8 mouse cellular contexts compared by ENCODE assay signal in genomic region chr7:19172874-19173273, GRCm38 (mm10). TPM values are rescaled to one million over a fixed set of nuclear protein-coding genes. Genes with fewer than 3 reads are reported as not detected.
DNase-seq lines count a peak whose midpoint lies in the region; ATAC-seq and TF ChIP-seq lines count a peak whose summit lies in the region.

No protein-coding gene starts in this region.

- no peaks in the 10 kb centered on the region for H3K27me3 ChIP-seq in hindbrain, postnatal 0 days (ENCODE audit: insufficient read depth, low read length)

- TF ChIP-seq CTCF in hindbrain, postnatal 0 days (IDR thresholded peaks at IDR 0.05; ENCODE audit: low read depth): peak; percentile 87

- intact Hi-C loops in left cerebral cortex, postnatal 14 days (cut with DNase I): loop anchor here (1.0 kb wide), 1 partner anchor 16 kb away; no protein-coding TSS in a partner anchor

- no peaks in the 10 kb centered on the region for H3K36me3 ChIP-seq in hindbrain, postnatal 0 days (ENCODE audit: insufficient read depth, low read length)

- 3% methylated on average over 17 of the region's 17 CpGs for WGBS in hindbrain, postnatal 0 days

- H3K27ac ChIP-seq in hindbrain, postnatal 0 days: no peak overlapping the region

- no peaks in the 10 kb centered on the region for H3K9me3 ChIP-seq in hindbrain, postnatal 0 days (ENCODE audit: low read length)

- peak overlapping the region; percentile 13; the same call in 1 of the 2 replicates for H3K4me3 ChIP-seq in hindbrain, postnatal 0 days (ENCODE audit: low read length)

- H3K9ac ChIP-seq in hindbrain, postnatal 0 days (replicated peaks; ENCODE audit: low read length): no peak overlapping the region

- DNase-seq in ZHBTc4 (ENCODE audit: low read depth, low spot score): peak; percentile 90
- peak; percentile 91 for DNase-seq in gastrocnemius, postnatal 10 days
- peak; percentile 91 for DNase-seq in hindbrain, postnatal 0 days (ENCODE audit: low spot score)
- DNase-seq in left cerebral cortex, postnatal 14 days (ENCODE audit: low spot score in 2 of 2): peak; percentile 85 to 90
- DNase-seq in right cerebral cortex, postnatal 10 days (ENCODE audit: low spot score in 2 of 2): peak; percentile 89 to 94

- peak overlapping the region; percentile 52 for H3K4me2 ChIP-seq in hindbrain, postnatal 0 days (ENCODE audit: low read depth, low read length)

- no peaks in the 10 kb centered on the region for H3K4me1 ChIP-seq in hindbrain, postnatal 0 days (ENCODE audit: insufficient read depth, low read length)

- peak; percentile 88 for ATAC-seq in common myeloid progenitor, adult 5-6 weeks (replicated peaks; ENCODE audit: low read depth, poor library complexity, severe bottlenecking)
- ATAC-seq in hindbrain, postnatal 0 days: 0 out of 2 replicates have a peak, but pooled peaks have one; percentile 9
- peak; percentile 84 for ATAC-seq in megakaryocyte progenitor cell, adult 5-6 weeks (replicated peaks; ENCODE audit: poor library complexity)
- ATAC-seq in activated CD4-positive, CD25-positive, alpha-beta regulatory T cell, adult 4 months: no peak

RNA-seq across cellular contexts. Expression of gene Eml2, which starts 3.3 kb away (rescaled TPM):
- total RNA-seq in common myeloid progenitor, adult 5-6 weeks (2017): 10.6 and 15.9 TPM in 2 replicates
- 10 to 100 TPM; 14.9 to 17.6 TPM for total RNA-seq in gastrocnemius, postnatal 10 days (2021)
- total RNA-seq in hindbrain, postnatal 0 days (2014; rRNA removed): 88.2 and 103 TPM in 2 replicates
- polyA plus RNA-seq in hindbrain, postnatal 0 days (2015; fragmentation: Nextera tagmentation; extraction: Ambion mirVana): 15.0 and 18.9 TPM in 2 replicates
- 100 to 1,000 TPM; 167 to 183 TPM for total RNA-seq in left cerebral cortex, postnatal 14 days (2021)
- total RNA-seq in megakaryocyte progenitor cell, adult 5-6 weeks (2015): 4.3 and 5.5 TPM in 2 replicates
- total RNA-seq in megakaryocyte progenitor cell, adult 5-6 weeks (2017): 8.0 and 15.1 TPM in 2 replicates
- 10 to 100 TPM in 1 of 2 experiments, 1 to 10 TPM in 1; 5.2 to 16.9 TPM for polyA plus RNA-seq in activated CD4-positive, CD25-positive, alpha-beta regulatory T cell, adult 4 months (2017; shearing (Covaris generic))

RNA-seq across cellular contexts. Expression of gene Gipr, which starts 6.9 kb away (rescaled TPM):
- total RNA-seq in common myeloid progenitor, adult 5-6 weeks (2017): not detected in 2 replicates
- under 1 TPM in 1 of 2 experiments, not detected in 1; 0.14 TPM for total RNA-seq in gastrocnemius, postnatal 10 days (2021)
- total RNA-seq in hindbrain, postnatal 0 days (2014; rRNA removed): 2.0 and 3.0 TPM in 2 replicates
- 0.85 and 1.3 TPM in 2 replicates for polyA plus RNA-seq in hindbrain, postnatal 0 days (2015; fragmentation: Nextera tagmentation; extraction: Ambion mirVana)
- 1 to 10 TPM; 1.6 to 2.8 TPM for total RNA-seq in left cerebral cortex, postnatal 14 days (2021)
- not detected in 2 replicates for total RNA-seq in megakaryocyte progenitor cell, adult 5-6 weeks (2015)
- not detected in 2 replicates for total RNA-seq in megakaryocyte progenitor cell, adult 5-6 weeks (2017)
- polyA plus RNA-seq in activated CD4-positive, CD25-positive, alpha-beta regulatory T cell, adult 4 months (2017; shearing (Covaris generic)): not detected

RNA-seq across cellular contexts. Expression of gene Snrpd2, which starts 23.4 kb away (rescaled TPM):
- 73.5 and 79.5 TPM in 2 replicates for total RNA-seq in common myeloid progenitor, adult 5-6 weeks (2017)
- total RNA-seq in gastrocnemius, postnatal 10 days (2021): 10 to 100 TPM; 72.9 to 77.4 TPM
- total RNA-seq in hindbrain, postnatal 0 days (2014; rRNA removed): 34.1 and 42.9 TPM in 2 replicates
- 114 and 118 TPM in 2 replicates for polyA plus RNA-seq in hindbrain, postnatal 0 days (2015; fragmentation: Nextera tagmentation; extraction: Ambion mirVana)
- total RNA-seq in left cerebral cortex, postnatal 14 days (2021): 10 to 100 TPM; 84.3 to 88.7 TPM
- 106 and 117 TPM in 2 replicates for total RNA-seq in megakaryocyte progenitor cell, adult 5-6 weeks (2015)
- total RNA-seq in megakaryocyte progenitor cell, adult 5-6 weeks (2017): 78.6 and 83.9 TPM in 2 replicates
- polyA plus RNA-seq in activated CD4-positive, CD25-positive, alpha-beta regulatory T cell, adult 4 months (2017; shearing (Covaris generic)): 10 to 100 TPM; 85.2 to 96.5 TPM

RNA-seq across cellular contexts. Expression of gene Qpctl, which starts 23.8 kb away (rescaled TPM):
- 3.7 and 5.4 TPM in 2 replicates for total RNA-seq in common myeloid progenitor, adult 5-6 weeks (2017)
- total RNA-seq in gastrocnemius, postnatal 10 days (2021): 1 to 10 TPM; 5.0 to 5.5 TPM
- total RNA-seq in hindbrain, postnatal 0 days (2014; rRNA removed): 17.3 and 18.3 TPM in 2 replicates
- polyA plus RNA-seq in hindbrain, postnatal 0 days (2015; fragmentation: Nextera tagmentation; extraction: Ambion mirVana): 24.7 and 25.5 TPM in 2 replicates
- 10 to 100 TPM; 19.6 to 21.9 TPM for total RNA-seq in left cerebral cortex, postnatal 14 days (2021)
- total RNA-seq in megakaryocyte progenitor cell, adult 5-6 weeks (2015): 6.5 and 6.9 TPM in 2 replicates
- 3.4 and 5.6 TPM in 2 replicates for total RNA-seq in megakaryocyte progenitor cell, adult 5-6 weeks (2017)
- polyA plus RNA-seq in activated CD4-positive, CD25-positive, alpha-beta regulatory T cell, adult 4 months (2017; shearing (Covaris generic)): 10 to 100 TPM in 1 of 2 experiments, 1 to 10 TPM in 1; 8.9 to 11.6 TPM

RNA-seq across cellular contexts. Expression of gene Gpr4, which starts 39.5 kb away (rescaled TPM):
- total RNA-seq in common myeloid progenitor, adult 5-6 weeks (2017): not detected in 2 replicates
- total RNA-seq in gastrocnemius, postnatal 10 days (2021): 1 to 10 TPM; 2.3 to 3.4 TPM
- total RNA-seq in hindbrain, postnatal 0 days (2014; rRNA removed): 3.8 and 4.5 TPM in 2 replicates
- 4.1 and 4.4 TPM in 2 replicates for polyA plus RNA-seq in hindbrain, postnatal 0 days (2015; fragmentation: Nextera tagmentation; extraction: Ambion mirVana)
- total RNA-seq in left cerebral cortex, postnatal 14 days (2021): 1 to 10 TPM; 5.2 to 5.5 TPM
- 0.12 TPM in 1 of 2 replicates, not detected in the other for total RNA-seq in megakaryocyte progenitor cell, adult 5-6 weeks (2015)
- total RNA-seq in megakaryocyte progenitor cell, adult 5-6 weeks (2017): not detected in 2 replicates
- under 1 TPM in 1 of 2 experiments, not detected in 1; 0.30 TPM for polyA plus RNA-seq in activated CD4-positive, CD25-positive, alpha-beta regulatory T cell, adult 4 months (2017; shearing (Covaris generic))
